Mouse (Mus musculus): ENCODE data around the gene Eif4b. TPM values are rescaled to one million over a fixed set of nuclear protein-coding genes. Genes with fewer than 3 reads are reported as not detected.

The Eif4b gene
- total and polyA plus RNA-seq, 3 experiments, result 536 to 652 (median 555) TPM

- in situ Hi-C loops (cut with MboI; ENCODE audit: low pct_ligation_motif_present, low pct_unique_long_range_greater_than_20kb, low sequenced_read_pairs) (no loop called here), dilution Hi-C loops (cut with MboI; ENCODE audit: extremely low pct_ligation_motif_present, extremely low pct_unique_long_range_greater_than_20kb, low sequenced_read_pairs) (no loop called here)
- peaks cover 87 to 95% of the 10 kb centered on the region in 2 experiments for H3K36me3 ChIP-seq (replicated peaks in 1 of 2; ENCODE audit: control insufficient read depth in 1 of 2, insufficient read depth in 1 of 2, low read length in 1 of 2)
Observed at GRCm38 (mm10) chr15:102092222-102092621, 18.6 kb downstream of the Eif4b start.

GRCm38 (mm10) chr15:102094157-102094556 is 20.6 kb downstream of the Eif4b start:
- H3K4me3 ChIP-seq (replicated peaks in 1 of 3; ENCODE audit: low read depth in 2 of 3, low read length in 2 of 3, poor library complexity in 1 of 3), result no peak overlapping the region
- H3K36me3 ChIP-seq (replicated peaks in 1 of 2; ENCODE audit: control insufficient read depth in 1 of 2, insufficient read depth in 1 of 2, low read length in 1 of 2), result peaks cover 75 to 94% of the 10 kb centered on the region in 2 experiments
- dilution Hi-C loops (cut with MboI; ENCODE audit: extremely low pct_ligation_motif_present, extremely low pct_unique_long_range_greater_than_20kb, low sequenced_read_pairs) (no loop called here), in situ Hi-C loops (cut with MboI; ENCODE audit: low pct_ligation_motif_present, low pct_unique_long_range_greater_than_20kb, low sequenced_read_pairs) (no loop called here)
- no peak overlapping the region for H3K9ac ChIP-seq (ENCODE audit: insufficient read depth, low read depth)
- H3K4me2 ChIP-seq (ENCODE audit: insufficient read depth, low read depth, poor library complexity, severe bottlenecking), result no peak overlapping the region
- H3K9me3 ChIP-seq (replicated peaks; ENCODE audit: low read length), result no peaks in the 10 kb centered on the region
- H3K27me3 ChIP-seq (replicated peaks), result peaks cover under 1% of the 10 kb centered on the region
- TF ChIP-seq MAX (IDR thresholded peaks at IDR 0.05; ENCODE audit: low read length) (no peak), RAD21 (IDR thresholded peaks at IDR 0.05; ENCODE audit: low read depth, low read length) (no peak), POLR2A (IDR thresholded peaks at IDR 0.05; ENCODE audit: low read depth, low read length) (no peak), TBP (conservative IDR thresholded peaks at IDR 0.05; ENCODE audit: low read depth, low read length) (no peak), ELF1 (IDR thresholded peaks at IDR 0.05; ENCODE audit: low read depth, low read length) (no peak), MAFK (IDR thresholded peaks at IDR 0.05; ENCODE audit: insufficient replicate concordance, low read length) (no peak), MXI1 (IDR thresholded peaks at IDR 0.05; ENCODE audit: low read depth, low read length) (no peak), SMC3 (IDR thresholded peaks at IDR 0.05; ENCODE audit: low read depth, low read length) (no peak)
- no peak overlapping the region for H3K27ac ChIP-seq (ENCODE audit: insufficient read depth, low read depth)
- no peak for DNase-seq (ENCODE audit: extremely low read depth)
- peaks cover 14% of the 10 kb centered on the region for H3K79me2 ChIP-seq (replicated peaks; ENCODE audit: control insufficient read depth, extremely low read depth, insufficient read depth, poor library complexity, severe bottlenecking)
- peaks cover 10 to 60% of the 10 kb centered on the region in 2 experiments for H3K4me1 ChIP-seq (ENCODE audit: control insufficient read depth in 1 of 2, insufficient read depth in 2 of 2)

More at GRCm38 (mm10) chr15:102092222-102092621, 18.6 kb downstream of the Eif4b start:
- H3K79me2 ChIP-seq (replicated peaks; ENCODE audit: control insufficient read depth, extremely low read depth, insufficient read depth, poor library complexity, severe bottlenecking), result peaks cover 14% of the 10 kb centered on the region
- H3K27me3 ChIP-seq (replicated peaks), result no peaks in the 10 kb centered on the region
- no peaks in the 10 kb centered on the region for H3K9me3 ChIP-seq (replicated peaks; ENCODE audit: low read length)
- no peak overlapping the region for H3K27ac ChIP-seq (ENCODE audit: insufficient read depth, low read depth)
- H3K9ac ChIP-seq (ENCODE audit: insufficient read depth, low read depth), result no peak overlapping the region
- H3K4me3 ChIP-seq (replicated peaks in 1 of 3; ENCODE audit: low read depth in 2 of 3, low read length in 2 of 3, poor library complexity in 1 of 3), result no peak overlapping the region
- TF ChIP-seq EP300 (IDR thresholded peaks at IDR 0.05; ENCODE audit: low read length), result no peak
- no peak for TF ChIP-seq NELFE (IDR thresholded peaks at IDR 0.05; ENCODE audit: low read depth, low read length)
- no peak for TF ChIP-seq ZC3H11A (IDR thresholded peaks at IDR 0.05; ENCODE audit: low read depth, low read length)
- TF ChIP-seq POLR2A (IDR thresholded peaks at IDR 0.05; ENCODE audit: low read depth, low read length), result no peak
- TF ChIP-seq BHLHE40 (IDR thresholded peaks at IDR 0.05; ENCODE audit: low read depth, low read length), result no peak
- no peak for TF ChIP-seq USF1 (IDR thresholded peaks at IDR 0.05; ENCODE audit: low read depth, low read length)
- no peak for TF ChIP-seq IRF4 (IDR thresholded peaks at IDR 0.05; ENCODE audit: low read depth, low read length)
- TF ChIP-seq USF2 (conservative IDR thresholded peaks at IDR 0.05; ENCODE audit: low read depth, low read length), result no peak
- TF ChIP-seq HCFC1 (IDR thresholded peaks at IDR 0.05; ENCODE audit: low read depth, low read length), result no peak
- no peak for TF ChIP-seq PAX5 (IDR thresholded peaks at IDR 0.05; ENCODE audit: low read length)
- TF ChIP-seq CHD1 (IDR thresholded peaks at IDR 0.05; ENCODE audit: low read depth, low read length), result no peak
- TF ChIP-seq NRF1 (IDR thresholded peaks at IDR 0.05; ENCODE audit: low read depth, low read length), result no peak
- TF ChIP-seq UBTF (IDR thresholded peaks at IDR 0.05; ENCODE audit: low read depth, low read length), result no peak
- no peak for TF ChIP-seq CTCF (conservative IDR thresholded peaks at IDR 0.05 in 1 of 2, IDR thresholded peaks at IDR 0.05 in 1 of 2; ENCODE audit: low read depth in 2 of 2, low read length in 2 of 2)
- no peak for TF ChIP-seq POLR2AphosphoS2 (IDR thresholded peaks at IDR 0.05; ENCODE audit: low read depth, low read length)
- no peak for TF ChIP-seq ZNF384 (IDR thresholded peaks at IDR 0.05; ENCODE audit: low read depth, low read length)
- no peak for TF ChIP-seq E2F4 (IDR thresholded peaks at IDR 0.05; ENCODE audit: insufficient replicate concordance, low read depth, low read length)
- H3K4me2 ChIP-seq (ENCODE audit: insufficient read depth, low read depth, poor library complexity, severe bottlenecking), result no peak overlapping the region
- DNase-seq (ENCODE audit: extremely low read depth), result no peak
- peaks cover 12 to 74% of the 10 kb centered on the region in 2 experiments for H3K4me1 ChIP-seq (ENCODE audit: control insufficient read depth in 1 of 2, insufficient read depth in 2 of 2)
